Comparison of ENCODE assay signal across 22 mouse cellular contexts in the genomic region with DNA sequence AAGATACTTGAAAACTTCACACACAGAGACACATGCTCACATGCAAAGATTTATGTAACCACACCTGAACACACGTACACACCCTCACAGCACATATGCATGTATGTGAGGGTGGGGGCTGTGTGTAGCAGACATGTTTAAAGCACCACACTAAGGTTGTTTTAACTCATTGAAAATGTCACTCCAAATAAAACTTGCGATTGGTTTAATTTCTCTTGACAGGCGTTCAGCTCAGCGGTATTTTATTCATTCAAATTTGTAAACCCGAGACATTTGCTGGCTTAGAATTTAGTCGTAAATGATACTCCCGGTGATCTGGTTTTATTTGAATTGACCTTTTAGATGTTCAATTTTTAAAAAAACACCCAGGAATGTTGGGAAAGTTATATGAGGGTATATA.
DNase-seq lines count a peak whose midpoint lies in the region; ATAC-seq and TF ChIP-seq lines count a peak whose summit lies in the region.
"Had no signal": no experiment of that assay in that cellular context is flagged by ENCODE, and none has a peak within 500 bp of the region (broad histone marks: within the 10 kb centered on the region; RNA-seq: fewer than 3 reads in every experiment).

No protein-coding gene starts in this region.

- TF ChIP-seq EP300 in heart, postnatal 0 days (IDR thresholded peaks at IDR 0.05; ENCODE audit: low read depth), result no peak

- no peak overlapping the region for H3K4me3 ChIP-seq in heart, embryonic 14.5 days (ENCODE audit: control insufficient read depth in 1 of 2, insufficient read depth in 1 of 2, low read depth in 1 of 2, low read length in 2 of 2)
- H3K4me3 ChIP-seq in heart, embryonic 12.5 days, result no peak overlapping the region
- H3K4me3 ChIP-seq in heart, postnatal 0 days (ENCODE audit: low read depth, low read length), result no peak overlapping the region
- no peak overlapping the region for H3K4me3 ChIP-seq in midbrain, embryonic 12.5 days
- H3K4me3 ChIP-seq in midbrain, embryonic 16.5 days (ENCODE audit: low read depth, low read length), result no peak overlapping the region
- H3K4me3 ChIP-seq: embryonic facial prominence, embryonic 13.5 days; embryonic facial prominence, embryonic 15.5 days; erythroblast, embryonic 14.5 days; forebrain, embryonic 10.5 days; forebrain, embryonic 12.5 days had no signal

- no peaks in the 10 kb centered on the region for H3K27me3 ChIP-seq in heart, embryonic 14.5 days (ENCODE audit: control insufficient read depth, insufficient read depth, low read length)
- no peaks in the 10 kb centered on the region for H3K27me3 ChIP-seq in heart, embryonic 12.5 days (replicated peaks)
- no peaks in the 10 kb centered on the region for H3K27me3 ChIP-seq in heart, postnatal 0 days (ENCODE audit: control insufficient read depth, insufficient read depth, low read length)
- H3K27me3 ChIP-seq in midbrain, embryonic 12.5 days, result no peaks in the 10 kb centered on the region; the same call in 1 of the 2 replicates
- H3K27me3 ChIP-seq in midbrain, embryonic 16.5 days (ENCODE audit: control insufficient read depth, insufficient read depth, low read depth, low read length), result no peaks in the 10 kb centered on the region
- H3K27me3 ChIP-seq: embryonic facial prominence, embryonic 13.5 days; embryonic facial prominence, embryonic 15.5 days; forebrain, embryonic 12.5 days had no signal

- 0 out of 2 replicates have a peak overlapping the region, but pooled peaks have one; percentile 51 for H3K9ac ChIP-seq in heart, embryonic 14.5 days (ENCODE audit: low read length)
- H3K9ac ChIP-seq in heart, embryonic 12.5 days, result no peak overlapping the region; the same call in 1 of the 2 replicates
- no peak overlapping the region for H3K9ac ChIP-seq in heart, postnatal 0 days (replicated peaks; ENCODE audit: low read depth, low read length)
- H3K9ac ChIP-seq in midbrain, embryonic 12.5 days (replicated peaks), result no peak overlapping the region
- H3K9ac ChIP-seq in midbrain, embryonic 16.5 days (ENCODE audit: low read depth, low read length), result no peak overlapping the region
- H3K9ac ChIP-seq: embryonic facial prominence, embryonic 13.5 days; embryonic facial prominence, embryonic 15.5 days; forebrain, embryonic 12.5 days had no signal

- peak overlapping the region; percentile 30 for H3K4me2 ChIP-seq in heart, embryonic 14.5 days (ENCODE audit: low read length)
- H3K4me2 ChIP-seq in heart, embryonic 12.5 days, result no peak overlapping the region
- no peak overlapping the region for H3K4me2 ChIP-seq in heart, postnatal 0 days (ENCODE audit: low read depth, low read length)
- H3K4me2 ChIP-seq in midbrain, embryonic 12.5 days (replicated peaks), result no peak overlapping the region
- no peak overlapping the region for H3K4me2 ChIP-seq in midbrain, embryonic 16.5 days (ENCODE audit: low read length)
- H3K4me2 ChIP-seq: embryonic facial prominence, embryonic 13.5 days; embryonic facial prominence, embryonic 15.5 days; forebrain, embryonic 12.5 days had no signal

- 83% methylated on average over 7 of the region's 7 CpGs for WGBS in heart, embryonic 14.5 days
- WGBS in heart, embryonic 12.5 days, result 85% methylated on average over 7 of the region's 7 CpGs
- WGBS in heart, postnatal 0 days, result 71% methylated on average over 7 of the region's 7 CpGs
- 64% methylated on average over 7 of the region's 7 CpGs for WGBS in midbrain, embryonic 12.5 days
- 63% methylated on average over 7 of the region's 7 CpGs for WGBS in midbrain, embryonic 16.5 days

- no peak for DNase-seq in heart, postnatal 0 days (ENCODE audit: low spot score)
- no peak for DNase-seq in heart, postnatal 36 days
- DNase-seq: adrenal gland, adult 2 months; adrenal gland, postnatal 10 days; adrenal gland, postnatal 25 days; cerebellum, adult 11 months; cerebellum, adult 18-20 months; cerebellum, adult 8-10 months; cerebellum, adult 9-11 months; cerebellum, postnatal 14 days; cerebellum, postnatal 36 days; embryo, embryonic 11 days had no signal

- ATAC-seq in heart, embryonic 14.5 days (ENCODE audit: insufficient number of reproducible peaks, insufficient read depth, low FRiP score, low read depth), result no peak
- ATAC-seq in heart, embryonic 12.5 days (ENCODE audit: insufficient number of reproducible peaks, low FRiP score), result no peak
- ATAC-seq in heart, postnatal 0 days (ENCODE audit: insufficient read depth, low read depth), result no peak
- ATAC-seq in midbrain, embryonic 12.5 days (ENCODE audit: low FRiP score, low read depth), result 0 out of 2 replicates have a peak, but pooled peaks have one; percentile 30
- no peak for ATAC-seq in midbrain, embryonic 16.5 days
- ATAC-seq: forebrain, embryonic 14.5 days had no signal

- H3K36me3 ChIP-seq in heart, embryonic 14.5 days (ENCODE audit: control insufficient read depth, insufficient read depth, low read length), result peaks cover 31% of the 10 kb centered on the region
- peaks cover 17% of the 10 kb centered on the region for H3K36me3 ChIP-seq in heart, embryonic 12.5 days
- H3K36me3 ChIP-seq in heart, postnatal 0 days (replicated peaks; ENCODE audit: control insufficient read depth, insufficient read depth, low read length), result 0 out of 2 replicates have a peak, but pooled peaks cover 4% of the 10 kb centered on the region
- peaks cover under 1% of the 10 kb centered on the region; the same call in 1 of the 2 replicates for H3K36me3 ChIP-seq in midbrain, embryonic 12.5 days
- no peaks in the 10 kb centered on the region for H3K36me3 ChIP-seq in midbrain, embryonic 16.5 days (ENCODE audit: control insufficient read depth, insufficient read depth, low read length)
- H3K36me3 ChIP-seq: embryonic facial prominence, embryonic 13.5 days; embryonic facial prominence, embryonic 15.5 days; forebrain, embryonic 12.5 days had no signal

- H3K9me3 ChIP-seq in heart, embryonic 14.5 days (ENCODE audit: control insufficient read depth, low read length), result no peaks in the 10 kb centered on the region
- H3K9me3 ChIP-seq in heart, embryonic 12.5 days (replicated peaks), result no peaks in the 10 kb centered on the region
- no peaks in the 10 kb centered on the region for H3K9me3 ChIP-seq in heart, postnatal 0 days (replicated peaks; ENCODE audit: control insufficient read depth, low read length)
- H3K9me3 ChIP-seq in midbrain, embryonic 12.5 days, result no peaks in the 10 kb centered on the region
- H3K9me3 ChIP-seq in midbrain, embryonic 16.5 days (replicated peaks; ENCODE audit: control insufficient read depth, low read length, poor library complexity, severe bottlenecking), result no peaks in the 10 kb centered on the region
- H3K9me3 ChIP-seq: embryonic facial prominence, embryonic 13.5 days; embryonic facial prominence, embryonic 15.5 days; forebrain, embryonic 10.5 days; forebrain, embryonic 12.5 days had no signal

- intact Hi-C loops in heart, postnatal 36 days (cut with DNase I), result loop anchor here (2.0 to 10.0 kb wide), 2 partner anchors 25 to 99 kb away; no protein-coding TSS in a partner anchor

- TF ChIP-seq CTCF in heart, postnatal 0 days (IDR thresholded peaks at IDR 0.05; ENCODE audit: low read depth), result no peak

- H3K4me1 ChIP-seq in heart, embryonic 14.5 days (ENCODE audit: control insufficient read depth in 2 of 2, insufficient read depth in 2 of 2, low read length in 2 of 2), result peaks cover 3 to 30% of the 10 kb centered on the region in 2 experiments
- H3K4me1 ChIP-seq in heart, embryonic 12.5 days (replicated peaks), result peaks cover 25% of the 10 kb centered on the region
- H3K4me1 ChIP-seq in heart, postnatal 0 days (ENCODE audit: control insufficient read depth, insufficient read depth), result 0 out of 2 replicates have a peak, but pooled peaks cover 30% of the 10 kb centered on the region
- H3K4me1 ChIP-seq in midbrain, embryonic 12.5 days, result no peaks in the 10 kb centered on the region; the same call in 1 of the 2 replicates
- no peaks in the 10 kb centered on the region; the same call in 1 of the 2 replicates for H3K4me1 ChIP-seq in midbrain, embryonic 16.5 days (ENCODE audit: control insufficient read depth, insufficient read depth, low read length)
- H3K4me1 ChIP-seq: embryonic facial prominence, embryonic 15.5 days had no signal

- H3K27ac ChIP-seq in heart, embryonic 14.5 days (replicated peaks in 1 of 2; ENCODE audit: control insufficient read depth in 1 of 2, insufficient read depth in 1 of 2, low read depth in 2 of 2, low read length in 2 of 2), result peak overlapping the region; percentile 24 to 62; a peak in 1 of 4 replicates
- no peak overlapping the region for H3K27ac ChIP-seq in heart, embryonic 12.5 days (ENCODE audit: poor library complexity, severe bottlenecking)
- H3K27ac ChIP-seq in heart, postnatal 0 days (ENCODE audit: low read depth), result peak overlapping the region; percentile 30; the same call in 1 of the 2 replicates
- no peak overlapping the region for H3K27ac ChIP-seq in midbrain, embryonic 12.5 days (replicated peaks)
- no peak overlapping the region for H3K27ac ChIP-seq in midbrain, embryonic 16.5 days (ENCODE audit: low read length)
- H3K27ac ChIP-seq: embryonic facial prominence, embryonic 13.5 days; embryonic facial prominence, embryonic 15.5 days; forebrain, embryonic 10.5 days; forebrain, embryonic 12.5 days had no signal

Comparison
In these comparisons a context has a peak if more than half of its experiments do, and no peak if none do; other contexts are left out.
1. H3K27ac ChIP-seq: peak in heart, embryonic 14.5 days (2 of 2) and heart, postnatal 0 days (single experiment); none in heart, embryonic 12.5 days (single experiment), midbrain, embryonic 12.5 days (single experiment) and midbrain, embryonic 16.5 days (single experiment).